Mouse (Mus musculus) neural tube, embryonic 10.5 days (tissue): ENCODE results near the gene Slc8b1.

ENCODE experiments used
- DNase-seq: peaks from one replicate; pipeline ENCODE4 v3.0.0-alpha.2; 2017; ENCODE audit warnings: low spot score; ENCODE audit errors: extremely low spot score

The Slc8b1 gene

GRCm38 (mm10) chr5:120526311-120526710 is 15.3 kb downstream of the Slc8b1 start:
- DNase-seq: no peak

GRCm38 (mm10) chr5:120527296-120527964 is 16.5 kb downstream of the Slc8b1 start:
- no peak for DNase-seq

DNA sequence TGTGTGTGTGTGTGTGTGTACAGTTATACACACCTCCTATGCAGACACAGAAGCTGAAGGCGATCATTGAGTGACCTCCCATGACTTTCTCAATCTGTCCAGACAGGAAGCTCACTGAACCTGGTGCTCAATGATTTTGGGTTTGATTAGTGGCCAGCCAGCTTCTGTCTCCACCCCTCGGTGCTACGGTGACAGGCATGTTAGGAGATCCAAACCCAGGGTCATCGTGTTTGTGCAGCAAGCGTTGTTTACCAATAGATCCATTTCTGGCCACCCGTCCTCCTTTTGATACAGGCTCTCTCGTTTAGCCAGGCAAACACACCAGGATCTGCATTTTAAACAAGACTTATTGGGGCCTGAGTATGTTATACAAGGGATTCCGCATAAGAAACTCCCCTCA is 20.7 kb downstream of the Slc8b1 start:
- DNase-seq: no peak

- DNase-seq: no peak
Measured at GRCm38 (mm10) chr5:120534071-120534685, 23.2 kb downstream of the Slc8b1 start.

GRCm38 (mm10) chr5:120534686-120535075 is 23.7 kb downstream of the Slc8b1 start:
- DNase-seq: no peak

GRCm38 (mm10) chr5:120536046-120536445 is 25.1 kb downstream of the Slc8b1 start:
- DNase-seq: no peak

GRCm38 (mm10) chr5:120536632-120537031 is 25.7 kb downstream of the Slc8b1 start:
- no peak for DNase-seq

- DNase-seq: no peak
Measured at GRCm38 (mm10) chr5:120548236-120548850, 37.4 kb downstream of the Slc8b1 start.

GRCm38 (mm10) chr5:120550137-120550536 is 39.2 kb downstream of the Slc8b1 start:
- DNase-seq: no peak

DNA sequence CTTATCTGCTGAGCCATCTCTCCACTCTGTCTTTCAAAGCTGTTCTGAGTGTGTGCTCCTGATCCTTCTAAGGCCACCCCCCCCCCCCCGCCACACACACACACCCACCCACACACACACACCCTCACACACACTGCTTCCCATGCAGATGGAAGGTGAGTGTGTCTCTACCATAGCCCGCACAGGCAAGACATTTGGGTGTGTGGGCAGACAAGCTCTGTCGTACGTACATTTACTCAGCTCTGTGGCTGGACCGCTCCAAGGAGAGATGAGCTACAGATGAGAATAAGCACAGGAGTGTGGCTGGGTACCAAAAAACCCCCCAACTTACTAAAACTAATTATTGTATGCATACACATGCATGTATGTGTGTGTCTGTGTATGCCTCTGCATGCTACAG is 39.7 kb downstream of the Slc8b1 start:
- no peak for DNase-seq

DNA sequence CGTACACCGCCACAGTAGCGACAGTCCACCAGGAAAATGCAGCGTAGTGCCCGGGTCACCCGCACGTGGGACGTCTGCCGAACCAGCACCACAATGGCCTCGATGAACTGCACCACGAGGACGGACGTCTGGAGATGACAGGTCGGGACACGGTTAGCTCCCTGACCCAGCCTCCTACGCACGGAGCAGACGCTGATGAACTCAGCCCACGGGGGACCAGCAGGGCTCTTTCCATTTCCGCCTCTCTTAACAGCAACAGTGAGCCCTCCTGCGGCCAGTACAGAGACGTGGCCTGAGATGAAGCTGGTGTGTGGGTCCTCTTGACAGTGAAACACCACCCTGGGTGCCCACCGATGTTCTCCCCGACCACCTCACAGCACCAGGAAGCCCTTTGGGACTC is 44.9 kb downstream of the Slc8b1 start:
- no peak for DNase-seq

DNA sequence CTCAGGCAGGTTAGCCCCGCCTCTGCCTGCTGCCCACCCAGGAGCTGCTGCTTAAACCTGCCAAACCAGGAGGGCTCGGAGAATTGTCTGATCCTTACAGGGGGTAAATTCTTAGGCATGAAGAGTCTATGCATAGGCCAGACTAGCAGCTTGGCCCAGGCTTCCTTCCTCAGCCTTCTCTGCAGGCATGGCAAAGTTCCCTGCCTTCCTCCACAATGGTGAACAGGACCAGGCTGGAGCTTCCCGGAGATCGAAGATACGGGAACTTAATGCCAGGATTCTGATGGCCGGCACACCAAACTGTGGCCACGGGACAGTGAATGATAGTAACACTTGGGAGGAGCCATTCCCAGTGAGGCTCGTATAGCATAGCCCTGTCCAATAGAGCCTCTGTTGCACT is 47.1 kb downstream of the Slc8b1 start:
- no peak for DNase-seq

- no peak for DNase-seq
Measured at GRCm38 (mm10) chr5:120558762-120559161, 47.8 kb downstream of the Slc8b1 start.

- peak; percentile 34 for DNase-seq
Measured at GRCm38 (mm10) chr5:120560129-120560615, 49.2 kb downstream of the Slc8b1 start.

DNA sequence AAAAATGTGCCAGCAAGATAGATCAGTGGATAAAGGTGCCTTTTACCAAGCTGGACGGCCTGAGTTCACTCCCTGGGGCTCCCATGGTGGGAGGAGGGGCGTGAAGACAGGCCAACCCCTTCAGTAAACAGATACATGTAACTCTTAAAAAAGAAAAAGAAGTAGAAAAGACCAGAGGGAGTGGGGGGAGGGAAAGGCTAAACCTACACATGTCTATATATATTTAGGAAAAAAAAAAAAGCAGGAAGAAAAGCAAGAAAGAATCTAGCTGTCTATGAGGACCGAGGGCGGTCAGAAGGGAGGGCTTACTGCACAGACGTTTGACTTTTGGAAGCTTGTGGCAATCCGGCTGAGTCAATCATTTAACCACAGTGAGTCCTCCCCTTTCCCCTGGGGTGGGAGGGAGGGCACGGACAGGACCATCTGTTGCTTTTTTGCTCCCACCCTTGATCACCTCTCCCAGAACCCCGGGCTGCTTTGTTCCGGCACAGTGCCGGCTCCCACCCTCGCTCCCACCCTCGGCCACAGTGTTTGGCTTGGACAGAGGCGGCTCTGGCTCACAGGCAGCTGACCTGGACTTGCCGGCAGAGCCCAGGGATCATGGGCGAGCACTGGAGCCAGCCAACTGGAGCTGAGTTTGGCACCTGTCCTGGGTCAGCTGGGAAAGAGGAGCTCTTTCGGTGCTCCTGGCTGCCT is 49.8 kb downstream of the Slc8b1 start:
- DNase-seq: peak; percentile 75

GRCm38 (mm10) chr5:120562956-120563913 is 52.3 kb downstream of the Slc8b1 start:
- DNase-seq: peak; percentile 68

DNA sequence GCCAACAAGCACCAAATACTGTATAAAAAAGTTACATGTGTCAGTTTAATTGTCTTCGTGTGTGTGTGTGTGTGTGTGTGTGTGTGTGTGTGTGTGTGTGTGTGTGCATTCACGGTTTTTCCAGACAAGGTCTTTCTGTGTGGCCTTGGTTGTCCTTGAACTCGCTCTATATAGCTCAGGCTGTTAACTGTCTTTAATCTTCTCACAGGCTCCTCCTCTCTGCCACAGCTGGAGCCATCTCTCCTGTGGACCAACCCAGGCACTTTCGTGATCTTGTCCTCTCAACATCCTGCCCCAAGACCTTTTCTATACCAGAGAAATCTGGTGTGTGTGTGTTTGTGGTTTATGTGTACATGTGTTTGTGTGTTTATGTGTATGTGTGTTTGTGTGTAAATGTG is 52.9 kb downstream of the Slc8b1 start:
- no peak for DNase-seq

DNA sequence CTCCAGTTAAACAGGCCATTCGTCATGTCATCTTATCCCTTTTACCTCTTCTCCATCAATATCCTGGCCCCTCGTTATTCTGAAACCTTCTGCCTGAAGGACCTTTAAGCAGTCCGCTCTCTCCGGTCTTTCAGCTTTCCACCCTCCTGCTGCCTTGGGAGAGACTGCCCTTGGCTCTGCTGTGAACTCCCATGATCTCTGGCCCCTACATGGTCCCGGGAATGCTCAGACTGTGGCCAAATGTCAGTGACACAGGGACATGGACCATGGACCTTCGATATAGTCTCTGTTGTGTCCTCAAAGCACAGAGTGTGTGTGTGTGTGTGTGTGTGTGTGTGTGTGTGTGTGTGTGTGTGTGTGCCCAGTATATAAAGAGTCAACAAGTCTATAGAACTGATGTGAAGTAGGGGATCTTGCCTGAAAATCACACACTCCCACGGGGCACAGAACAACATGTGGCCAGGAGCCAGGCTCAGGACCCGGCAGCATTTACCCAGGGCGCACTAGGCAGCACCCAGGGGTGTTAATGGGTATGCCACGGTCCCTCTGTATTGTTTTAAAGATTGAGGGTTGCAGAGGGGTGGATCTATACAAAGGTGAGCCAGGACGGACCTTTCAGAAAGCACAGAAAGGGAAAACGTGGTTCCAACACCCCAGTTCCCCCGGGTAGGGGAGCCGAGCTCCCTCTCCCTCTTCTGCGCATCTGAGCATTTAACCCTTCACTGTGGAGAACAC is 54.4 kb downstream of the Slc8b1 start:
- DNase-seq: no peak

GRCm38 (mm10) chr5:120566101-120566500 is 55.1 kb downstream of the Slc8b1 start:
- no peak for DNase-seq

DNA sequence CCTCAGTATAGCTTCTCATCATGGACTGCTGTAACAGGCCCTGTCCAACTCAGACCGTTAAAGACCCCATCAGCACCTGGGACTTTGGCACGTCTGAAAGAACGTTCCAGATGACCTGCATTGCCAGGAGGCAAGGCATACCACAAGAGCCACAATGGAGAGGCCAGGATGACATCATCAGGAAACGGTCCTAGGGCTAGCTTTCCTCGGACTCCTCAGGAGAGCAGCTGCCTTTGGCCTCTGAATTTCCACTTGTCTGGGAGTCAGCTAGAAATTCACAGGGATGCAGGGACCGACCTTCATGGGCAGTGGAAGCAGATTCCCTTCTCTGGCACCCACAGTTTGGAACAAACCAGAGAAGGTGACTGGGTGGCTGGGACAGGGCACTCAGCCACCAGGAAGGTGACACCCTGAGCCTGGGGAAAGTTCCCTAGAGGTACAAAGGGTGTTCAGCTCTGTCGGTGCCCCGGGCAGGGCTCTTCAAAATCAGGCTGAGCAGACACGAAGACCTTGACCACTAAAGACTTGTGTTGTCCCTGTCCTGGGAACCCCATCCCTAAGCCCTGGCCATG is 55.8 kb downstream of the Slc8b1 start:
- no peak for DNase-seq
